Mouse (Mus musculus) kidney, adult 9 months (tissue): ENCODE results near the gene 1110059G10Rik.

Source experiments
- DNase-seq: peaks from one replicate; pipeline ENCODE4 v3.0.0; 2022

1110059G10Rik gene

DNA sequence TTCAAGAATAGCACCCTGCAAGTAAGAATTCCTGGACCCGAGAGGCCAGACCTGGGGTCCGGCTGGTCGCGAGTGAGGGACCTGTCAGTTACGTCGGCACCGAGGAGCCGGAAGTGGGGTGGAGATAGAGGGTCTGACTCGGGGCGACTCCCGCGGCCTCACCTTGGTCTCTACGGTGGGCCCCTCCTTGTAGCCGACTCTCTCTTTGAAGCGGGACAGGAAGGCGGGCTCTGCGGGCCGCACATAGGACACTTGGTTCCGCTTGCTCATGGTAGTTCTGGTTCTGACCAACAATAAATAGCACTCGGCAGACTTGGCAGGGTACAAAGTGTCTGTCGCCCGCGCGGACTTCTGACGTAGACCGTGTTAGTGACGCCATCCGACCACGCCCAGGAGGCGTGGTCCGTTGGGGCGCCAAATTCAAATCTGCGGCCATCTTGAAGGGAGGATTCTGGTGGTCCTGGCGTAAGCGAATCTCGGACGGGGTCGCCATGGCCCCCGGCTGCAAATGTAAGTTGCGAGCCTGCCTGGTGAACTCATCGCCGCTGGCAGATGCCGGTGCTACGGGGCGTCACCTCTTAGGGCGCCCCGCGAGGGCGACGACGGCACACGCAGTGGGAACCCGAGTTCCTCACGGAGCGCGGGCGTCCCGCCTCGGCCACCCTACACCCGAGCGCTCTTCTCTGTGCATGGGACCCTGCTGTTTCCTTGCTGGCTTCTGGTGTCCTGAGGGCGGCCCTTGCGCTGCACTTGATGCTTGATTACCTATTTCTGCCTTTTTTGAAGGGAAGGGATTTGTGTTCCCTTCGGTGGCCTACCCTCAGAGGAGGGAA is at the start of gene 1110059G10Rik, which contains the start of gene Kif15:
TSS of gene 1110059G10Rik (minus strand) at position 358 of the 833 bp plus-strand sequence.
TSS of gene Kif15 (plus strand) at position 404 of the 833 bp plus-strand sequence.
- DNase-seq, result peak; percentile 94

DNA sequence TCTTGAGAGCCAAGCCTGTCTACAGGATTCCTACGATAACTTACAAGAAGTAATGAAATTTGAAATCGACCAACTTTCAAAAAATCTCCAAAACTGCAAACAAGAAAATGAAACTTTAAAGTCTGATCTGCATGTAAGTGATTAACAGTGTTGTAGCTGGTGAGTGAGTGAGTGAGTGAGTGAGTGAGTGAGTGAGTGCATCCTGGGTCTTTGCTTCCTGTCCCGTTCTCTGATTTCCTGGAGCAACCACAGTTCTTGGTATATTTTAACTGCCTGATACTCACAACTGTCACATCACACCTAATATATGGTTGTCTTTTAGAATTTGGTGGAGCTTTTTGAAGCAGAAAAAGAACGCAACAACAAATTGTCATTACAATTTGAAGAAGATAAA is 48.4 kb upstream of the 1110059G10Rik start:
- no peak for DNase-seq

DNA sequence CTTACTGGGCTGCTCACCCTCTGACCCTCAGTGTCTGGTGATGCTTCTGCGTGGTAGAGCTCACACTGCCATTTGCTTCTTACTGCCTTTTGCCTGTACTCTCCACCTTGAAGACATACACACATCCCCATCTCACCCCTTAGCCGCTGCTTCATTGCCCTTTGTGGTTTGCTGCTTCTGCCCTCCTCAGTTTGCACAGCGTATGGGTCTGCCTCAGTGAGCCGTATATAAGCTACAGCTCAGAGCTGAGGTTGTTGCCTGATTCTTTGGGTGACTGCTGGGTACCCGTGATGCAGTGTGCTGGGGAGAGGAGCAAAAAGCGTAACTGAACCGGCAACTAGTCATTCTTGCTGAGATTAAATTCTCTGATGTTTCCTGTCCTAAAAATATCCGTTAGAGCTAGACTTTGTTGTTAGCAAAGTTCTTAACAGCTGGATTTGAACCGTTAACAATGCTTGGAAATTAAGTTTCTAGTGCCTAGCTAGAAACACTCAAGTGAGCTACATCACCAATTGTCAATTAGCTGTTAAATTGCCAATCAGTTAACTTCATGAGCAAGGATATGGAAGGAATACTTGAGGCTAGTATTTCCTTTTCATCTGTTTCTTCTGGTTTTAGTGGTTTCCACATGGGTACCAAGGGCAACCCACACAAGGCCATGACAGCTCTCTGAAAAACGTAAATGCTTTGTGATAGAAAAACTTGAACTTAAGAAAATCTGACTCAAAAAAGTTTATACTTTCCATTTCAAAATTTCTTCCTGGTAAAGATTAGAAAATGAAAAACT is 47.8 kb upstream of the 1110059G10Rik start:
- no peak for DNase-seq

DNA sequence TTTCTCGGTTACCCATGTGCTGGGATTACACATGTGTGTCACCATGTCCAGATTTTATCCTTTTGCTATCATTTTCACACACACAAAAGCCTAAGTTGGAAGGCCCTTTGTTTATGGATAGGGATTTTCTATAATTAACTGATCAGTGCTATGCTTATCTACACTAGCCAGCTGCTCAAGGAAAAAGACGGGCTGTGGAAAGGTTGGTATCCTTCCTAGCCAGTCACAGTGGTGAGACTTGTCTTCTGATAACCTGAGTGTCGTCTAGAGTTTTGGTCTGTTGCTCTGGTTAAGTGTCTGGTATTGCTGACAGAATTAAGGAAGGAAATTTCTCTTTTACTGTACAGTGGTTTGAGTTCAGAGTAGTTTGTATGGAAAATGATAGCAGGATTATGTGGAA is 21.9 kb downstream of the 1110059G10Rik start:
- DNase-seq, result no peak

DNA sequence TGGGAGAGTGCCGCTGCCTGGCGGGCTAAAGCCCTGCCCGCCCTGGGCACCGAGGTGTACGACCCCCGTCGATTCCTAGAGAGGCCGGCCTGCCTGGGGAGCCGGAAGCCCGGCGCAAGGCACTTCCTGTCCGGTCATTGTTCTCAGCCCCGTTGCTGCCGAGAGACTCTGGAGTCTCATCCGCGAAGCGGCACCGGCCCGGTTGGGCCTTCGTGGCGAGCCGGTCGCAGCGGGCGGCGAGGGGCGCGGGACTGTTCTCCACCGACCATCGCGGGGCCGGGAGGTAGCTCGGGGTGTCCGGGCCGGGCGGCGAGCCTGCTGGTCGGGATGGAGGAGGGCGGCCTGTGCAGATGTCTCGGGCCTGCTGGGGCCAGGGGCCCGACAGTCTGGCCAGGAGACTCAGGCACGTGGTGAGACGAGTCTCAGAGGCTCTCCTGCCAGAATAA is 27.8 kb downstream of the 1110059G10Rik start, which contains the start of gene Zfp105:
TSS of gene Zfp105 (plus strand) at position 137 of the 446 bp plus-strand sequence.
- DNase-seq, result peak; percentile 53

DNA sequence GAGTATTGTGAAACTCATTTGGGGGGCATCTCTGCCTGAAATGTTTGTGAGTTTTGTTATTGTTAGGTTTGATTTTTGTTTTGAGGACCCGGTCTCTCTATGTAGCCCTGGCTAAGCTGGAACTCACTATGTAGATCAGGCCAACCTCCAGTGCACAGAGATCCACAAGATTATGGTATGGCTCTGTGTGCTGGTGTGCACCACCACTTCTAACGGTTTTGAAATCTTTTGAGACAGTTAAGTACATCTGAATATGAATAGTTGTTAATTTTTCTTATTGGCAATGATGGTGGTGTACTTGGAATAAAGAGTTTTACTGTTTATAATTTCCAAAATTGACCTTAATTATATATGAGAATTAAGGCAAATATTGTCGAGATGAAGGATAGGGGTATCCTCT is 28.4 kb downstream of the 1110059G10Rik start:
- DNase-seq, result no peak

DNA sequence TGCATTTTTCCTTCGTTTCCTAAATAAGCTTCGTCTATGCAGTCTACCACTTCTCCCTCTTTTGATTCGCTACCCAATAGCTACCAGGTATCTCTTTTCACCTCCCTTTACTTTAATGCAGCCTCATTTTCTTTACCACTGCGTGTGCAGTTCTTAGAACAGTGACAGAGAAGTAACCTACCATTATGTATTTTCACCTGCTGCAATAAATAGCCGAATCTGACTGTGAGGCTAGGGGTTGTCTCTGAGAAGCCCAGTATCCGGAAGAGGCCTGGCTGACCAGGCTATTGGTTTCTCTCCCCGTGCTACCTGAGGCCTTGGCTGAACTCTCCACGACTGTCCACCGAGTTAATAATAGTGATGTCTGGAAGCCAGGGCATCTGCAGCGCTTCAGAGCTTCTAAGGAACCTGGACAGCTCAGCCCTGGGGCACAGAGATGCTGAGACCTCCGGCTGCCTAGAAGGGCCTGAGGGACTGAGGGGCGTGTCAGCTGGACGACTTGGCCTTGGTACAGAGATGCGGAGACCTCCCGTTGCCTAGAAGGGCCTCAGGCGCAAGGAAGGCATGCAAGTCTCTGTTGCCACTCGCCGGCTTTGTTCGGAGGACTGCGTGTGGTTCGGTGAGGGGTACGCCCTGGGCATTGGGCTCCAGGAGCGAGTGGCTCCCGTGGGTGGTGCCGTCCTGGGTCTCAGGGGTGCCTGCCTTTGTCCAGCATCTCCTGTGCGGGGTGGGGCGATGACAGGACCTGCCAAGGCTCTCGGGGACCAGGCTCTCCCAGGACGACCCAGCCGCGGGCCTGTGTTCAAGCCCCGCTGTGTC is 47.9 kb downstream of the 1110059G10Rik start:
- DNase-seq, result peak; percentile 45

DNA sequence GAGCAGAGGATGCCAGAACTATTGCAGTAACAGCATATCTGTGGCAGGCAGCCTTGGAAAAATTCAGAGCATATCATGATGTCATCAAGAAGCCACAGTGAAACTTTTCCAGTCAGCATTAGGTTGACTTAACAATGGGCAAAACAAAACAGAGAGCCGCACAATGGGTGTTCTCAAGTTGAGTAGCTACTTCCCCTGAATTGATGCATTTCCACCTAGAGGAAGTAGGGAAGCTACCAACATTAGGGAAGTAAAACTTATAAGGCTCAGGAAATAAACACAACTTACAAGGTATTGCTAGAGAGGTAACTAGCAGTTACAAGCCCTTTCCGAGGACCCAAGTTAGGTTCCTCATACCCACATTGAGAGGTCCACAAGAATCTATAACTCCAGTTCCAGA is 49.8 kb downstream of the 1110059G10Rik start:
- DNase-seq, result no peak
